Mouse (Mus musculus) mammary gland, adult 2 months (tissue): ENCODE results near the gene Krt20. TPM values are rescaled to one million over a fixed set of nuclear protein-coding genes. Genes with fewer than 3 reads are reported as not detected.

Experiments
- polyA plus RNA-seq: library from polyadenylated mRNA; depleted of rRNA; stranded (reverse); fragments of >200 nt; gene quantifications from 2 replicates; pipeline ENCODE4 v1.2.3, GENCODE M21; 2012; ENCODE audit warnings: low replicate concordance; rRNA removed

Gene Krt20
- 0.13 and 0.25 TPM in 2 replicates for polyA plus RNA-seq

GRCm38 (mm10) chr11:99437972-99438371 lies at the start of gene Krt20:
TSS of gene Krt20 (minus strand) at chr11:99438150.

GRCm38 (mm10) chr11:99422159-99422558 lies 15.8 kb downstream of the Krt20 start, which contains the start of gene Krt12:
TSS of gene Krt12 (minus strand) at chr11:99422259.

GRCm38 (mm10) chr11:99389264-99389663 lies 48.7 kb downstream of the Krt20 start, which contains the start of gene Krt10:
TSS of gene Krt10 (minus strand) at chr11:99389364.

Other genes starting within 250 kb of the Krt20 start
- 14.3 and 17.3 TPM in 2 replicates for gene Smarce1, start 207.1 kb downstream of the Krt20 start, polyA plus RNA-seq
- gene Krt222, start 194.1 kb downstream of the Krt20 start, polyA plus RNA-seq, result 0.32 and 0.82 TPM in 2 replicates
- 0.17 TPM in 1 of 2 replicates, not detected in the other for gene Krt24, start 152.9 kb downstream of the Krt20 start, polyA plus RNA-seq
- gene Krt25, start 115.2 kb downstream of the Krt20 start, polyA plus RNA-seq, result not detected in 2 replicates
- gene Krt26, start 100.2 kb downstream of the Krt20 start, polyA plus RNA-seq, result not detected in 2 replicates
- gene Krt27, start 87.0 kb downstream of the Krt20 start, polyA plus RNA-seq, result not detected in 2 replicates
- not detected in 2 replicates for gene Krt28, start 63.2 kb downstream of the Krt20 start, polyA plus RNA-seq
- gene Krt10, start 48.8 kb downstream of the Krt20 start, polyA plus RNA-seq, result 2.3 and 24.1 TPM in 2 replicates
- not detected in 2 replicates for gene Krt12, start 15.9 kb downstream of the Krt20 start, polyA plus RNA-seq
- gene Krt23, start 55.0 kb upstream of the Krt20 start, polyA plus RNA-seq, result 2.8 and 3.9 TPM in 2 replicates
- not detected in 2 replicates for gene Krt39, start 83.2 kb upstream of the Krt20 start, polyA plus RNA-seq
- gene Krt40, start 105.0 kb upstream of the Krt20 start, polyA plus RNA-seq, result not detected in 2 replicates
- gene Krtap3-3, start 112.7 kb upstream of the Krt20 start, polyA plus RNA-seq, result not detected in 2 replicates
- 0.43 and 2.2 TPM in 2 replicates for gene Krtap3-2, start 118.7 kb upstream of the Krt20 start, polyA plus RNA-seq
- gene Gm11939, start 121.3 kb upstream of the Krt20 start, polyA plus RNA-seq, result not detected in 2 replicates
- not detected in 2 replicates for gene Krtap3-1, start 128.5 kb upstream of the Krt20 start, polyA plus RNA-seq
- gene Krtap1-5, start 142.9 kb upstream of the Krt20 start, polyA plus RNA-seq, result not detected in 2 replicates
- not detected in 2 replicates for gene Krtap1-4, start 145.5 kb upstream of the Krt20 start, polyA plus RNA-seq
- gene Krtap1-3, start 153.2 kb upstream of the Krt20 start, polyA plus RNA-seq, result not detected in 2 replicates
- not detected in 2 replicates for gene Krtap9-3, start 160.0 kb upstream of the Krt20 start, polyA plus RNA-seq
- not detected in 2 replicates for gene Gm11938, start 165.2 kb upstream of the Krt20 start, polyA plus RNA-seq
- gene Gm11937, start 172.0 kb upstream of the Krt20 start, polyA plus RNA-seq, result not detected in 2 replicates
- gene Krtap2-4, start 176.7 kb upstream of the Krt20 start, polyA plus RNA-seq, result not detected in 2 replicates
- not detected in 2 replicates for gene Gm11562, start 182.3 kb upstream of the Krt20 start, polyA plus RNA-seq
- gene Krtap4-1, start 190.1 kb upstream of the Krt20 start, polyA plus RNA-seq, result not detected in 2 replicates
- gene Krtap4-2, start 196.9 kb upstream of the Krt20 start, polyA plus RNA-seq, result not detected in 2 replicates
- not detected in 2 replicates for gene Krtap4-7, start 205.9 kb upstream of the Krt20 start, polyA plus RNA-seq
- gene Gm11555, start 212.1 kb upstream of the Krt20 start, polyA plus RNA-seq, result not detected in 2 replicates
- not detected in 2 replicates for gene Gm11563, start 220.8 kb upstream of the Krt20 start, polyA plus RNA-seq
- gene Krtap4-6, start 227.8 kb upstream of the Krt20 start, polyA plus RNA-seq, result not detected in 2 replicates